Mouse (Mus musculus): ENCODE measurements around the gene Tmsb10.

The Tmsb10 gene

DNA sequence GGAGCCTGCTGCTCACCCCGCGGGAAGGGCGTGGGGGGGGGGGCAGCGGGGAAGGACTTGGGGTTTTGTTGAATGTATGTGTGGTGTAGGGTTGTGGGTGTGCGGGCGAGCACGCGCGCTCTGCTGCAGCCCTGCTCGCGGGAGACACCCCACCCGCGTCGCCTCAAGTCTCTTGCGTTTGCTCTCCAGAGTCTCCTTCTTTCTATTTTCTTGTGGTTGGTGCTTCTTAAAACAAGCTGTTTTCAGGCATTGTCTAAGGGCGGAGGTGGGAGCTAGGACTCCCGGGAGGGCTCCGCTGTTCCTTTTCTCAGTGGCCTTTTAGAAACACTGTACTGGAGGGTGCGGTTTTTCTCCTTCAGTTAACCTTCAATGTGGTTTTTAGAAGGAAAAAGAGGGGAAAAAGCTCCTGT, at the start of gene Tmsb10:
TSS of gene Tmsb10 (minus strand) at position 87 of the 410 bp plus-strand sequence.
- no peak for DNase-seq

DNA sequence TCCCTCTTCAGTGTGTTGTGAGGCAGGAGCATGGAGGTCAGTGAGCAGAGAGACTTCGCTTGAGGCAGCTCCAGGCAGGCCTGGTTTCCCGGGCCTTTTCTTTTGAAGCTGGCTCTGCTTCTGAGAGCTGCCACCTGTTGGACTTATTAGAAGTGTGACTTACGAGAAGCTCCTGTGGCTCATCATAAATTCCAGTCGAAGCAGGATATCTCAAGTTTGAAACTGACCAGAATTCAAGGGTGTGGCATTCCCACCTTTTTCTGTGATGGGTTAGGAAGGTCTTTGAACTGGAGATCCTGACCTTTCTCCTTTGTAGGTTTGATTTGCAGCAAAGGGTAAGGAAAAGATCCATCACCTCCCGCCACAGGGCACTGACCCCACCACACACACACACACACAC, 45.1 kb upstream of the Tmsb10 start:
- no peak for DNase-seq

DNA sequence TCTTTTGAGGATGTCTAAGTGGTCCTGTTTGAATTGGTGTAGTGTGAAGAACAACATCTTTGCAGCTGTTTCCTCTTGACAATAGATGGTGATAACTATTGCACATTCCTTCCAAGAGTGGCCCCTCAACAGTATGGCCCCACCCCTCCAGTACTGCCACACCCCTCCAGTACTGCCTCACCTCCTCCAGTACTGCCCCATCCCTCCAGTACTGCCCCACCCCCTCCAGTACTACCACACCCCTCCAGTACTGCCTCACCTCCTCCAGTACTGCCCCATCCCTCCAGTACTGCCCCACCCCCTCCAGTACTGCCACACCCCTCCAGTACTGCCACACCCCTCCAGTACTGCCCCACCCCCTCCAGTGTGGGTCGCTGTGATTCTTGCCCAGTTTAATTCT, 43.8 kb upstream of the Tmsb10 start:
- no peak for DNase-seq

DNA sequence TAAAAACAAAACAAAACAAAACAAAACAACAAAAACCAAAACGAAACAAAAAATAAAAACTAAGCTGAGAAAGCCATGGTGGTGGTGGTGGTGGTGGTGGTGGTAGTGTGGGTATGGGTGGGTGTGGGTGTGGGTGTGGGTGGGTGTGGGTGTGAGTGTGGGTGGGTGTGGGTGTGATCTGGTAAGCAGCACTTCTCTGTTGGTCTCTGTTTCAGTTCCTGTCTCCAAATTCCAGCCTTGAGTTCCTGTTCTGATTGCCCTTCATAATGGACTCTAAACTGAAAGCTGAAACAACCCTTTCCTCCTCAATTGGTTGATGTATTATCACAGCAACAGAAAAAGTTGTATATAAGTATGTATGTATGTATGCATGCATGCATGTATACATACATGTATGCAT, 40.3 kb upstream of the Tmsb10 start:
- DNase-seq: no peak

DNA sequence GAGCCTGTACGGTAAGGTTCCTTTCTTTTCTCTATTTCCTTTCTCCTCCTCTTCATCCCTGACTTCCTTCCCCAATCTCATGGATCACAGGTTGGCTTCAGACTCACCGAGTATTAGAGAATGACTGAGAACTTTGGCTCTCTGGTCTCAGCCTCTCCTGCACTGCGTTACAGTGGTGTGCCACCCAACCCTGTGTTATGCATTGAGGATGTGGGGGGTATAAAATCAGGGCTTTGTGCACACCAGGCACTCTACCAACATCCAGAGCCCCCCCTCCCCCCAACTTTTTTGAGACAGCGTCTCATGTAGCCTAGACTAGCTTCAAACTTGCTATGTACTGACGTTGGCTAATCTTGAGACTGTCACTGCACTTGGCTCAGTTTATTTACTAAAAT, 35.1 kb upstream of the Tmsb10 start:
- DNase-seq: no peak

DNA sequence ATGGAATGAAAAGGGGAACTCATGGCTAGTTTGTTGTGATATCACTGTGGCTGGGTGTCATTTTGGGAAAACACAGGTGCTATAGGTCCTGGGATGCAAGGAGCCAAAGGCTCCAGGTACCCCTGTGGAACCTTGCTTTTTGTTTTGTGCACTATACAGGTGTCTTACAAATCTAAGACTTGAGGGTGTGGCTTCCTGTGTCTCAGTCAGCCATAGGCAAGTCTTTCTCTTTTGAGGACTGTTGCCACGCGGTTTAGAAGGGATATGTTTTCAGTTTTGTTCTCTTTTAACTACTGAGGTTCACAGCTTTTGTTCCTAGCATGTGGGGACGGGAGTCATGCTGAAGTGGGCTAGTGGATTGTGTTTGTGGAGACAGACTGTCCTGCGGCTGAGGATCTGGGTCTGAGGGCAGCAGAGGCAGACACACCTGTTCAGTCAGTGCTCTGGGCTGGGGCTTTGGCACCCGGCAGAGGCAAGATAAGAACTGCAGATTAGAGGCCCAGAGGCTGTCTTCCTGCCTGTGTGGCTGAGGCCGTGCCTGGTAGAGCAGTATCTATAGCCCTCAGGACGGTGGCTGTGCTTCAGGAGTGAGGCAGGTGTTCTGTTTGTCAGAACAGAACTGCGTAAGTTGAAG, 34.6 kb upstream of the Tmsb10 start:
- no peak for DNase-seq

DNA sequence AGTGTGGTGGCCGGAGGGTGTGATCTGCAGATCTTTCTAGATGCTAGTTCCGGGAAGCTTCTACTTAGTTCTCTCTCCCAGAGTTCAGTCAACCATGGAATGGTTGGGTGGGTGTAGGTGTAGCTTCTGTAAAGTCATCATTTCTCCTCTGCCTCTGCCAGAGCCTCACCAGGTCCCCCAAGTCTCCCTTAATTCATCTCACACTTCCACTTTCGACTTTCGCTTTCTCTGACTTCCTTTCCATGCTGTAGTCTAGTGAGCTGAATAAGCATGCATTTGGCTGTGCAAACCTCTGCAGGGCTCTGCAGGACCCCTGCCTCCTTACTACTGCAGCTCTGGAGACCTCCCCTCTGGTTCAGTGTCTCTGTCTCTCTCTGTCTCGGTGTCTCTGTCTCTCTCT, 31.7 kb upstream of the Tmsb10 start:
- DNase-seq: no peak

DNA sequence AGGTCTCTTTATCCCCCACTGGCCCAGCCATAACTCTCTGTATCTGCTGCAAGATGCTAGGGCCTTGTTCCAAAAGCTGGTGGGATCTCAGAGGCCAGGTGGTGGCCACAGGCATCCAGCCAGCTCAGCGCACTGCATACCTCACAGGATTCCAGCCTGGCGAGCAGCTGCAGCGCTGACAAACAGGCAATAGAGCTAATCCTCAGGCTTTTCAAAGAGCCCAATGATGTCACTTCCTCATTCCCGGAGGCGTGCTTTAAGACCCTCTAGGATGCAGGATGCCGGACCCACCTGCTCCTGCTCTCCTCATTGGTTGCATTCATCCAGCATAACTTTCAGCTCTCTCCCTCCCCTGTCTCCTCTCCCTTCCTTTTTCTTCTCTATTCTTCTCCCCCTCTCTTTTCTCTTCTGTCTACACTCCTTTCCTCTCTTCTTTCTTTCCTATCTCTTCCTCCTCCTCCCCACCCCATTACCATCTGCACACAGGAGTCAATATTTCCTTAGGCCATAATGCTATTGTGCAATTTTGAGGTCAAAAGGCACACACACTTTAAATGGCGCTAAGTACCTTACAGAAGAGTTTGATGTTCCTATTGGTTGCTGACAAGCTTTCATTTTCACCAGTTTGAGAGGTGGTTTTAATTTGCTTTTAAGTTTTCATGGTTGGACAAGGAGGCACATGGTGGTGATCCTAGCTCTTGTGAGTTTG, 30.6 kb upstream of the Tmsb10 start:
- no peak for DNase-seq

DNA sequence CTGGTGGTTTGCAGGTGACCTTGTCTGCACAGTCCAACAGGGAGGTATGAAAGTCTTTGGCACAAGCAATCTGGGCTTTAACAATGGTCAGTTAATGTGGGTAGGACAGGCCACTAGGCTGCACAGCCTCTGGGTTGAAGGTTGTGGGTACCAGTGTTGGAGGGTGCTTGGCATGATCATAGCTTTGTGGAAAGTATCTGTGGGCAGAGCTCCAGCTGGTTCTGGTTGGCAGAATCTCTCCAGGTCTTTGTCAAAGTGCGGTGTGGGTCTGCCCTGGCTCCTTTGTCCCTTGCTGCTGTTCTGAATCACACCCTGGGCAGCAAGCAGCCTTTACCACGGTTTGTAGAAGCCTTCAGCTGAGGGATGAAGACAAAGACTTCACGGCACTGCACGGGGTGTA, 24.0 kb upstream of the Tmsb10 start:
- DNase-seq: no peak

DNA sequence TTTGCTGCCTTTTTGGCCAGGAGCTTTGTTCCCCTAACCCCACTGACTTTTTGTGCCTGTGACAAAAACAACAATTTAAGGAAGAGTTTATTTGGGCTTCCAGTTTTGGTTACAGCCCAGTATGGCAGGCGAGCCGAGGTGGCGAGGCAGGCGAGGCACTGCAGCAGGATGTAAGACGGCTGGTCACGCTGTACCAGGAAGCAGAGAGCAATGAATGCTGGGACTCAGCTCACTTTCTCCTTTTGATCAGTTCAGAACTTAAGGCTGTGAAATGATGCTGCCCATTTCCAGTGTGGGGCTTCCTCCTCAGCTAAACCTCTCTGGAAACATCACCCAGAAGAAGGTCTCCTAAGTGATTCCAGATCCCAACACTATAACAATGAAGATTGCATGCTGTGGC, 23.3 kb upstream of the Tmsb10 start:
- peak; percentile 41 for DNase-seq

DNA sequence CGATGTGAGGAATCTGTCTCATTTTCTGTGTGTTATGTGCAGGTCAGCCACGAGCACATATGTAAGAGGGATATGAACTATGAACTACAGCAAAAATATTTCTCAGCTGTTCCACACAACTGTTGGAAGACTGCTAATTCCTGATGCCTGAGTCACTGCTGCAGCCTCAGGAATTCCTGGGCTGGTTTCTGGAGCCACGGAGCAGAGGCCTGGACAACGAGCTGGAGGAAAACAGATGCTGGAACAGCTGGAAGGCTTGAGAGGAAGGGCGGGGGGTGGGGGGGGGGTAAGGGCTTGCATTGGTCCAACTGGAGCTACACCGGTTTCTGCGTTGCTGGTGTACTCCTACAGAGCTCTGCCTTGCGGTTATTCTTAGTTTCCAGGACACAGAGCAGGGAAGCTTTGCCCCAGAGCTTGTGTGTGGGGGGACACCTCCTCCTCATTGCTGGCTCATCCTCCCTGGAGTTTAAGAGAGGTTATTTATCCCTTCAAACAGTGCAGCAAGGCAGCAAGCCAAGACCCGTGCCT, 22.6 kb upstream of the Tmsb10 start:
- peak; percentile 67 for DNase-seq

DNA sequence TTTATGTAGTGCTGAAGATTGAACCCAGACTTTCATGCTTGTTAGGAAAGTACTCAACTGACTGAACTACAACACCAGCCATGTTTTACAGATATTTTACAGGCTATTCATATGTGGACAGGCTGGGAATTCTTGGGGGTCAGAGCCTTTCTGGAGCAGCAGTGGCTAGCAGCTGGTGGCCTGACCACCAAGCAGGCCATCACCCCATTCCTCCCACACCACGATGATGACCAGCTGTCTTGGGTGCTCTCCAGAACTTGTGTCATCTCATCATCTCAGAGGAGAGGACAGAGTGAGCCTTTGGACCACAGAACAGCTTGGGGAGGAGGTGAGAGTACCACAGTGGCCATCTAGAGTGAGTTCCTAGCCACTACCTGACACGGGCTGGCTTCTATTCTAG, 18.3 kb upstream of the Tmsb10 start:
- DNase-seq: peak; percentile 35

DNA sequence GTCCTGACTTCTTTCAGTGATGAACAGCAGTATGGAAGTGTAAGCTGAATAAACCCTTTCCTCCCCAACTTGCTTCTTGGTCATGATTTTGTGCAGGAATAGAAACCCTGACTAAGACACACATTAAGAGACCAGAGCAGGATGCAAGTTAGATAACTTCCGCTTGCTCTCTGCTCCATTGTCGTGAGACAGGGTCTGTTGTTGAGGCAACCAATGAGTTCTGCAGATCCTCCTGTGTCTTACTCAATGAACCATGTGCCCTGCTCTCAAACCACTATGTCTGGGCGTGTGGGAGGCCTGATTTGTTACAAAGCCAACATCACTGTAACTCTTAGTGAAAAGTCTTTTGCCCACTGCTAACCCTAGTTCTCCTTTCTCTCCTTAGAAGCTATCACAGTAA, 12.5 kb upstream of the Tmsb10 start:
- no peak for DNase-seq

DNA sequence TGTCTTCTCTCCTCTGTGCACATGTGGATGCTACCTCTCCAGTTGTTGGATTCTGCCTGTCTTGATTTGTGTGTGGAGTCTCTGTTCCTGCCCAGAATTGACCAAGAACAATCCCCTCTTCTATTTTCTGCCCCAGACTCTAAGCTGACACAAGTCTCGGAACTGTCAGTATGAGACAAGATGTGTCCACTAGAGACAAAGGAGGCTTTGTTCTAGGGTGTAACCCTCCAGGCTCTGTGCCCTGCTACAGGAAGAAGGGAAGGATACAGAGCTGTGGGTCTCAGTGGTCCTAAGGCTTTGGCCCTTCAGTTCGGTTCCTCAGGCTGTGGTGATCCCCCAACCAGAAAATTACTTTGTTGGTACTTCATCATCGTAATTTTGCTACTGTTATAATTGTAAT, 11.2 kb upstream of the Tmsb10 start:
- DNase-seq: no peak

DNA sequence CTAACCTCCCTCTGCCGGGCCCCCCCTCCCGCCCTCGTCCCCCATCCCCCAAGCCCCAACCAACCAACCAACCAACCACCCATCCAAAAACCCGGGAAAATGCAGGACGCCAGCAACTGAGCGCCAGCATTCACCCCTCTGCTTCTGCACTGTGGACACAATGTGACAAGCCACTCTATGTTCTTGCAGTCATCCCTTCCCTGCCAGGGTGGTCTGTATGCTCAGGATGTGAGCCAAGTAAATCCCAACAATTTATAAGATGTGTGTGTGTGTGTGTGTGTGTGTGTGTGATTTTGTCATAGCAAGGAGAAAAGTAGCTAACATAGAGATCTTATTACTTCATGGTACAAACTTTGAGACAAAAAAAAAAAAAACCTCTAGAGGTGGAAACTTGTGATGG, 6.7 kb upstream of the Tmsb10 start:
- no peak for DNase-seq

DNA sequence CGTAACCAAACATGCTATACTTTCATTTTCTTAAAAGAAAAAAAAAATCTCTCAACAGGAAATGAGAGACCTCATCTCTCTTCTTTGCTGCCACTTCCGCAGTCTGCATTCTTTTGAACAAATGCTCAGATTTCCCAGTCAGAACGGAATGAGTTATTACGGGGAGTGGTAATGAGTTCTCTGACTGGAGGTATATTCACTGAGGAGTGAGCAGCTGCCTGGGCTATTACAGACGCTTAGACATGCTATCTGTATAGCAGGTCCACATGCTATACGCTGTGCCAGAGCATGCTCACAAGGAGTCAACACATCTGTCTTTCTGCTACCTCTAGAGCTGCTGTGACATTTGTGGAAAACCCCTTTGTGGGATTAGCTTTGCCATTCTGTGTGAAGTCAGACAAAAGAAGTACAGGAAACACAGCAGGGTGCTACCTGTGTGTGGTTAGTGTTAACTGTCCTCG, 3.8 kb upstream of the Tmsb10 start:
- DNase-seq: peak; percentile 13

DNA sequence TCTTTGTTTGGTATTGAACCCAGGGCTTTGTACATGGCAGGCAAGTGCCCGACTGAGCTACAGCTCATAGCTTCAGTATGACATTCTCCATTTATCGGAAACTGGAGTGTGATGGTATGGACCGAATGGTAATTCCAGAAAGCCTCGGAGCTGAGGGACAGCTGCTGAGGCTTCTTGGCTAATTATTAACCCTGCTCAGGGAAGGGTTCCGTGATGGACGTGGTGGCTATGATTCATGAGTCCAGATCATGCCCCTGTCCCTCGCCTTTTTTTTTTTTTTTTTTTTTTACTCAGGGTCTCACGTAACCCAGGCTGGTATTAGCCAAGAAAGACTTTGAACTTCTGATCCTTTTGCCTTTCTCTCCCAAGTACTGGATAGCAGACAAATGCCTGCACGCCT, 3.1 kb upstream of the Tmsb10 start:
- DNase-seq: peak; percentile 19

DNA sequence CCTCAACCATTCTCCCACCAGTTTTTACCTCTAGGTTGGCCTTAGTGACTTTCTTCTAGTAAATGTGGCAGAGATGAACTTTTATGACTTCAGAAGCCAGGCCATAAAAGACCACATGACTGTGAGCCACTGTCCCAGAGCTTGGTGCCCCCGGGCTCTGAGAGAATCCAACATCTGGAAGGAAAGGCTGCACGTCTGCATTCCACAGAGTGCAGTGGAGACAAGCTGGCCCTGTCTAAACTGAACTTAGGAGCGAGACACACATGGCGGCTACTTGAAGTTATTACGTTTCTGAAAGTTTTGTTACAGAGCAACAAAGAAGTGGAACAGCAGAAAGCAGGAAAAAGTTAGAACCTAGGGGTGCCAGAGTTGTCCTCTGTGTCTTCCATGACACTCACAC, 2.1 kb upstream of the Tmsb10 start:
- DNase-seq: no peak

DNA sequence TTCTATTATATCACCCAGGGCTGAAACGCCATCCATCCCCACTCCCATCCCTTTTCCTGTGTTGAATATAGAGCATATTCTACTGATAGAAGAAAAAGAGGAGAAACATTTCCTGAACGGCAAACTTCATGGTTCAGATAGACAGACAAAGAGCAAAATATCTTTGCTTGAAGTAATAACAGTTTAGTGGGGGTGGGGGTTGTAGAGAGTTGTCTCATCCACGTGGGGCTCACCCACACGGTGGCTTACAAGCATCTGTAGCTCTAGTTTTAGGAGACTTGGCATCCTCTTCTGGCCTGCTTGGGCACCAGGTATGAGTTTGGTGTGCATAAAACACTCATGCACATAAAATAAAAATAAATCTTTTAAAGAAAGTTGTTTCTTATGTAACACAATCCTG, 627 bp upstream of the Tmsb10 start:
- no peak for DNase-seq

DNA sequence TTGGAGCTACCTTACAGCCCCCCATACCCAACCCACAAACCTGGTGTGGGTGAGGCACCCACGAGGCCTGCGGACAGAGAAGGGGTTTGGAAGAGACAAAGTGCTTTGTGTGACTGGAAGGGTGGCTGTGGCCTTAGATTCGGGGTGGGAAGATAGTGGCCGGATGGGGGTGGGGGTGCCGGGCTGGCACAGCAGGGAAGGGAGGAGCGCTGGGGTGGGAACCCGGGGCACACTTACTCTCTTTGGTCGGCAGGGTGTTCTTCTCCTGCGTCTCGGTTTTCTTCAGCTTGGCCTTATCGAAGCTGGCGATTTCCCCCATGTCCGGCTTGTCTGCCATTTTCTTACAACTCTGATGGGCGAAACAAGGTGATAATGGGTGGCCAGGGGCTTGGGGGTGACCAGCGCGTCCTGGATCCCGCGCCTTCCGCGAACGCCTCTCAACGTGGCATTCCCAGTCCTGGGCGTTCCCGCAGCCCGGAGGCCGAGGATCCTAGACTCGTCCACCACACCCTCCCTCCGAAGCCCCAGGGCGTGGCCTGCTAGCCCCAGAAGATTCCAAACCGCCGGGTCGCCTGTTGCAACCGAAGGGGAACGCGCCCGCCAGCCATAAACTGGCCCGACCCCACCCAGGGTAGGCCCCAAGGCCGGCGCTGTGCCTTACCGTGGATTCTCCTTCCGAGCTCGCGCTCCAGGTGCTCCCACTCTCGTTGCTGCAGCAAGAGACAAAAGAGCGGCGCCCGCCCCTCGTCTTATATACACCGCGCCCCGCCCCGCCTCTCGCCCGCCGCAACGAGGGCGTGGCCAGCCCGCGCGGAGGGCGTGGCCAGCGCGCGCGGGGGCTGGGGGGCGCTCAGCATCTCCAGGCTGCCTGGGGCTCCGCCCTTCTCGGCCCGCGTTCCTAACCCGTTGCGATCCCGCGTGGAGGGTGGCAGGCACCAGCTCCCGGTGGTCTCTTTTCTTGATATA, 589 bp downstream of the Tmsb10 start:
- peak; percentile 90 for DNase-seq

DNA sequence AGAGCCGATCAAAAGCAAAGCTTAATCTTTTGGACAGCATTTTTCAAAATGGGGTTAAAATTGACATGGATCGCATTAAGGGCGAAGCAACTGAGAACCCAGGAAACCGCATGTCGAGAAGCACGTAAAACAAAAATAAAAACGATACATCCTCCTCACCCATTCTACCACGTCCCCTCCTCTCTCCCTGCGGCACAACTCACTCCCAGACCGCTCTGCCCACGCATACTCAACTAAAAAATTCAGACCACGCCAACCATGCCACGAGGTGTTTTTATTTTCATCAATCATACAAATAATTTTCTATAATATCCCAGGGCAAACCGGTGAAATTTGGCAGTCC, 1.5 kb downstream of the Tmsb10 start:
- DNase-seq: no peak

DNA sequence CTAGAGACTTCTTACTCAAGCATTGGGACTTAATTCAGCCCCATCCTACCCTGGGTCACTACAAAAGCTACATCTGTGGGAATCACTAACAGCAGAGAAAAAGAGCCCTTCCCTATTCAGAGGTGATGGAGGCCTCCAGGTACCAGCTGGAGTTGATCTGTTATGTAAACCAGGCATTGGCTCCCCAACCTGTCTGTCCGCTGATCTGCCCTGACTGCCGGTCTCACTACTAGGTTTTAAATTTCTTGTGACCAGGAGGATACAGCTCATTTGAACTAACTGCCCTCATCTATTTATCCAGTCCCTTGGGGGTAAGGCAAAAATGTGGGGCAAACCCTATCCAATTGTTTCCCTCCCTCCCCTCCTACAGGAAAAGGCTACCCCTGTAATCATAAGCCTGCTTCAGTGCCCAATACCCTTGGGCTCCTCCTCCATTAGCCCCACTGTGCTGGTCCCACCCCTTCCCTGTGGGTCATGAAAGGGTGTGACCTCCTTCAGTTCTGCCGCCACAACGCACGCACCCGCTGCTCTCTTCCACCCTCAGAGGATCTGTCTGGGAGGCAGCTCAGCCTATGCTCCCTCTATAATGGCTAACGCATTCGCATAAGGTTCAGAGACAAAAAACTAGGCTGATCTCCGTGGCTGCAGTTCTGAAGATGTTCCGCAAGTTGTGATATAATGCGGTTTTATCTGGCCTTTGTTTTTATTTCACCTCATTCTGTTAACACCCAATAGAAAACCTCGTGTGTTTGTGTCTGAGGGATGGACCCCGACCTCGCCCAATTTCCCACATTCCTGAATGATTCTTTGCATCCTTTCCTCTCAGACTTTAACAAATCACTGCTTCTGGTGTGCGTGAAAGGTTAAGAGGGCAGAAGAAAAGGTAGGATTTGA, 2.1 kb downstream of the Tmsb10 start:
- peak; percentile 33 for DNase-seq

All from kidney, postnatal 14 days (tissue).